Mouse (Mus musculus): ENCODE data around the gene 2010111I01Rik.

2010111I01Rik gene

DNA sequence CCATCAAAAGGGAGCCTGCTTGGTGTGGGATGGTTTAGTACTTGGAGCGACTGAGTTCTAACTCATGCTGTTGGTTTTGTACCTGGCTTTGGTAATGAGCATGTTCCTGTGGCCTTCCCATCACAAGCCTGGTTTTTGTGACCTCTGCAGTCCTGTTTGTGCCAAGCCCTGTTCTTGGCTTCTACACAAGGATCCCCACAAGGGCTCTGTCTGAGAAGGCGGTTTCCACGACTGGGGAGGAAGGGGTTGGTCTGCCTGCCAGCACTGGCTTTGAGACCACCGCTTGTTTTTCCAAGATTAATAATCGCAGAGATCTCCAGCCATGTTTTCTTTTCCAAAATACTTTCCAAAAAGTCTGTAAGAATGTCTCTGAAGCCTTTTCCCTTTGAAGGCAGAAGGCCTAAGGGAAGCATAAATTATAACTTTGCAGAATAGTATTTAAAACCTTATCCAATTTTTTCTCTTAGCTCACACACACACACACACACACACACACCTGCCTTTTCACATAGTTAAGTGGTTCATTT, 67.7 kb downstream of the 2010111I01Rik start:
- DNase-seq: no peak

DNA sequence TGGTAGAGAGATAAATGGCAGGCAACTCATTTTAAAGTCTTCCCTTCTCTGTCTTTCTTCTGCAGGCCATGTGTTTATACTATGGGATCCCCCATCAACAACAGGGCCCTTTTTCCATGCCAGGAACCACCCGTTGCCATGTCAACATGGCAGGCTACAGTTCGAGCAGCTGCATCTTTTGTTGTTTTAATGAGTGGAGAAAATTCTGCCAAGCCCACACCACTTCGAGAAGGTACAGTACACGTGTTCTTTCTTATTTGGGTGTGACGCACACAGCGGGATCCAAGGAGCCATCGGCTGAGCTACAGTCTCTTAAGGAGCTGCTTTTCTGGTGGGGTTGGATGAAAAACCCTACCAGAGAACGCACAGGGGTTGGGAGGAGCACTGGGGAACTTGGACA, 68.3 kb downstream of the 2010111I01Rik start:
- no peak for DNase-seq

DNA sequence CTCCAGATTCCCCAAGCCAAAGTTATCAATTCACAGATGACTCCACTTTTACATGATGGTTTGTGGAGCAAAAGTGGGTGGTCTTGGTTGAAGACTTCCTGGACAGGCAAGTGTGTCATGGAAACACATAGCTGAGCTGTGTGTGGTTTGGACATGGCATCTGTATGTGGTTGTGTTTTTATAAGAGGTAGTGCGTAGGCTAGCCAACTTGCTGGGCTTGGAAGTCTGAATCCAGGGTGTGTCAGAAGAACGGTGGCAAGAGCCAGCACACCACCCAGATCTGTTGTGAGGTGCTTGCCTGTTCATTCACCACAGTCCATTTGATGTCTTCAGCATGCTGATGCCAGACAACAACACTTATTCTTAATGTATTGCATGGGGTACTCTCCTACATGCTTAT, 68.7 kb downstream of the 2010111I01Rik start:
- no peak for DNase-seq

DNA sequence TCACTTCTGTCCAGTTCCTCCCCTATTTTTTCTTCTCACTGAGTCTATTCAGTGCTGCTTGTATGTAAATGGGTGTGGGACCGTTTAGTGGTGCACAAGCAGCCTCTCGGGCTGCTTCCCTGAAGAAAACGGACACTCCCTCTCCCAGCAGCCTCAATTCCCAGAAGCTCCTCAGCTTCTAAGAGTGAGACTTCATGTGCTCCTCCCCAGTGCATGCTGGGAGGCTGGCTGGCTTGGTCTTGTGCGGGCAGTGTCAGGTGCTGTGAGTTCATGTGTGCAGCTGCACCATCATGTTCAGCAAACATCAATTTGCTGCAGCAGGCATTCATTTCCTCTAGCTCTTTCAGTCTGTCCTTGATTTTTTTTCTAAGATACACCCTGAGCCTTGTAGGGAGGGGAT, 70.0 kb downstream of the 2010111I01Rik start:
- DNase-seq: no peak

DNA sequence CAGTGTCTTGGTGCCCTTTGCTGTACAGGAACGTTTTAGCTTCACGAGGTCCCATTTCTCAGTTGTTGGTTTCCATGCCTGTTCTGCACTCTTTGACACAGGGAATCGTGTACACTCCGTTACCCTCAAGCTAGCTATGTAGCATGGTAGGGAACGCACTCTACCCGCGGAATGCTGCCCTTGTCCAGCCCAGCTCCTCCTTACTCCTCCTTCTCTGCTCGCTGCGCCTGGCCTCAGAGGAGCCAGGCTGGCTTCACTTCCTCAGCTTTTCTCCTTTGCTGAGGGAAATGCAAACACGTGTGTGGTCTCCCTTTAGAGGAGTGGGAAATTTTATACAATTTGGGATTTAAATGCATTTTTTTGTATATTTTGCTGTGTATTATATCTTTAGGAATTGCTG, 73.2 kb downstream of the 2010111I01Rik start:
- DNase-seq: no peak

DNA sequence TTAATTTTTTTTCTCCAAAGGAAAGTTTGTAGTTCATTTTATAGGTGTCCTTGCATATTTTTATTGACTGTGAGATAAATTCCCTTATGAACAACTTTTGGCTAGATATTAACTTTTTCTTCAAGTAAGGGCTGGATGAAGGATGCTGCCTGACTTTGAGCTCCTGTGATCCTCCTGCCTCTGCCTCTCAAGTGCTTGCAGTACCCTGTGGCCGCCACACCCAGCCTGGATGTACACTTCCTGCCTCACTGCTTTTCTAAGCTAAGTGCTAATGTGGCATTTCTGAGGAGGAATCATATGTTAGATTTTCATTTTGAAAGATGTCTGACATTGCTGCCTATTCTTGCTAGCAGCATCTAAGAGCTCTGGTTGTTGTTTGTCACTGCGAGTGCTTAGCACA, 73.7 kb downstream of the 2010111I01Rik start:
- DNase-seq: no peak

DNA sequence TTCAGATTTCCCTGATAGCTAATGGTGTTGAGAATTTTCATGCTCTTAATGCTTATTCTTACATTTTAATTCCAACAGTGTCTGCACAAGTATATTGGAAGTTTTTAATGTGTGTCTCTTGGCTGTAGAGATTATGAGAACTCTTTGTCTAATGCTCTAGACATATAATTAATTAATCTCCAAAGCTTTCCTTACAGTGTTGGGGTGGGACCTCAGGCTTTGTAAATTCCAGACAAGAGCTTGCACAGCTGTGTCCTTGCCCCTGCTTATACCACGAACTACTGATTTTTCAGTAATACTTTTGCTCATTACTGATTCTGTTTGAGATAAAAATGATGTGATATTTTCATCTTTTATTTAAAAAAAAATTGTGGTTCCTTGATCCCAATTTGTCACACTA, 74.2 kb downstream of the 2010111I01Rik start:
- DNase-seq: no peak

DNA sequence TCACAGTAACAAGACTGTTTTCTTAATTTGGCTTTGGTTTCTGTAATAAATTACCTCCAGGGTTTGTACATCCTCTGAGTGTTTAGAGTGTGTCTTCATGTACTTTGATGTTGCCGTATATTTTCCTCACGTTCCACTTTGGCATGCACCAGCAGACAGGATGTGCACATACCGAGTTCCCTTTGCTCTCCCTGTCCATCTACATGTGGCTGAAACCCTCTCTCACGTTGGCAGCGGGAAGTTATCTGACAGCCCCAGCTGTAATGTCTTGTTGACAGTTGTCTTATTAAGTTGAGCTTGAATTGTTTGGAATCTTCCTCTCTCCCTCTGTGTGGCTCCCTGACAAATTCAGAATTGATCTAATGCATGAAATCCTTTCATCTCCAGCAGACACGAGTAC, 74.6 kb downstream of the 2010111I01Rik start:
- no peak for DNase-seq

DNA sequence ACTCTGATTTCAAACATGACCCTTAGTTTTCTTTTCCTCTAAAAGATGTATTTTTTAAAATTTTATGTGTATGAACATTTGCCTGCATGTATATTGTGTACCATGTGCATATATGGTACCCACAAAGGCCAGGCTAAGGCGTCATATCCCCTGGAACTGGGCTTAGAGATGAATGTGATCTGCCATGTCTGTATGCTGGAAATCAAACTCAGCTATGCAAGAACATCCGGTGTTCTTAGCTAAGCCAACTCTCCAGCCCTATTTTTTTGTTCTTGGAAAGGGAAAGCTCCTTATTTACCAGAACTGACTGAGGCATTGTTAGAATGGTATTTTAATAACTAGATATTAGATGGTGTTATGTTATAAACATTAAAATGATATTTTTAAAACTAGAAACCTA, 75.2 kb downstream of the 2010111I01Rik start:
- no peak for DNase-seq

DNA sequence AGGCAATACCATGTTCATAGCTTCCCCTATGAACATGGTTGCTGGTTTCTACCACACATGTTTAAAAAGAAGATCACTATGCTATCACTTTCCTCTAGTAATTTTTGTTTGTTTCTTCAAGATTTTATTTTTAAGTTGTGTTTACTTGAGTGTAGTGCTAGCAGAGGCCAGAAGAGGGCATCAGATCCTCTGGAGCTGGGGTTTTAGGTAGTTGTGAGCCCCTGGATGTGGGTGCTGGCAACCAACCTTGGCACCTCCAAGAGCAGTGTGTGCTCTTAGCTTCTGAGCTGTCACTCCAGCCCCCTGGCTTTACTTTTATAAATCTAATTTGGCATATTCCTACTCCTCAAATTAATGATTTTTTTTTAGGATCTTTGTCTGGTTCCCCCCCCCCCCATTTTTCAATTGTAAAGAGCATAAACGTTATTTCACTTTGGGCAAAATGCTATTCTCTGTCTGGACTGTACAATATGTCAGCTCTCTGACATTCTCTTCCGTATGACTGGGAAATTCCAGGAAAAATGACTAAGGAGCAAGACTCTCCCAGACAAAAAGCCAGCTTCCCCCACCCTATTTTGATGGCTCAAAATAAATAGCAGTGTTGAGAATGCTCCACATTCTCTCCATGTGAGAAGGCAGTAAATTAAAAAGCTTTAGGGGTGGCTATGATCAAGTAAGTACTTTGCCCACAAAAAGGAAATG, 81.0 kb downstream of the 2010111I01Rik start:
- DNase-seq: no peak

DNA sequence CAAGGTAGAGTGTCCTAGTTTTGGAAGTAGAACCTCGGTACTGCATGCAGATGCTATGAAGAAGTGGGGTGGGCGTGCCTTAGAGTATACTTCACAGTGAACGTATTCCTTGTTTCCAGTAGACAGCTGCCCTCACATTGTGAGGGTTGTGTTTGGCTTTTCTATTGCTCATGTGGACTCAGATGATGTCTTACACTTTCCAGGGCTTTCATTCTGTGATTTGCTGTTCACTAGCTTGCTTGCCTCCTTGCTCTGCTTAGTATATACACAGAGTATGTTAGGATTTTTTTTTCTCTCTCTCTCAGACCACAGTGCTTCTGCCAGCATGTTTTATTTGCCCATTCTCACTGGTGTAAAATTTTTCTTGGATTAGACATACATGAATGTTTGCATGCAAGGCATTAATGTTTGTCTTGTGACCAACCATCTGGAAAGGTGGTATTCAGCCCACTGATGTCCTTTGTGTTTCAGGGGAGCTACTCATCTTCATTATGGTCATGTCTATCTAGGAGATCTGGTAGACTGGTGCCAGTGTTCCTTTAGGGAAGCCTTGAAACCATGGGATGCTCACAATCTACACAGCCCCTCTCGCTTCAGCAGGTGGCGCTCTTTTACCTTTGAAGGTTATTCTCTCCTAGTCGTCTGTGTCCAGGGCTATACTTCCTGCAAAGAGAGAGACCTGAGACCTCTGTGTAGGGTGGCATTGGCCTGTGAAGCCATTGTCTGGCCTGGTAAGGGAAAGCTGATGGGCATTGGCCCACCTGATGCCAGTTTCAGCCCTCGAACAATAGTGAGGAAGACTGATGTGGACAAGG, 81.7 kb downstream of the 2010111I01Rik start:
- peak; percentile 70 to 80 for DNase-seq

DNA sequence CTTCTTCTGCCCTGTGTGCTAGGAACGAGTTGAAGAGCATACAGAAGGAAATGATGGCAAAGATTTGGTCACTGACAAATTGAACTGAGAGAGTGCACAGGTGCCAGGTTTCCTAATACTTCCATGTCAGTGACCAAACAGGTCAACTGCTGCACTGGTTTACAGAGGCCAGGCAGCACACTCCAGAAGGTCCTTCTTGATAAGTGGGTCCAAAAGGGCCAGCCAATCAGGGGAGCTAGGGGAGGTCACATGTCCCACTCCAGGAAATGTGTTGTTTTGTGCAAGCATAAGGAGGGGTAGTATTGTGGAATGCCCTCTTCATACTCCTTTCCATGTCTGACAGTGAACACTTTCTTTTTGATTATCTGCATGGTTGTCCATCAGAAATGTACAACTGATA, 99.0 kb downstream of the 2010111I01Rik start:
- DNase-seq: no peak

DNA sequence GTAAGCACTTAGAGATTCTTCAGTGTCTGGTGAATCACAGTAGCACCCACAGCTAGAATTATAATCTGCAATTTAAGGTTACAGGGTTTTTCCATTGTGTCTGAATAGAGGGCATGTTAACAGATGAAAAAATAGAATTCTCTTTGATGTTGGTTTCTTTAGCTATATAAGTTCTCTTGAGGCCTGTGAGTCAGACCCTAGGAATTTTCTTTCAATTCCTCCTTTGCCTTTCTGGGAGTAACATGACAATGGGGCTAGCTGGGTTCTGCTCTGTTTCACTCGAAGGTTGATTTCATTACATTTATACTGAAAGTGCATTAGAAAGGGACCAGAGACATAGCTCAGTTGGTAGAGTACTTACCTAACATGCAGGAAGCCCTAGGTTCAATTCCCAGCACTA, 101.9 kb downstream of the 2010111I01Rik start:
- DNase-seq: no peak

DNA sequence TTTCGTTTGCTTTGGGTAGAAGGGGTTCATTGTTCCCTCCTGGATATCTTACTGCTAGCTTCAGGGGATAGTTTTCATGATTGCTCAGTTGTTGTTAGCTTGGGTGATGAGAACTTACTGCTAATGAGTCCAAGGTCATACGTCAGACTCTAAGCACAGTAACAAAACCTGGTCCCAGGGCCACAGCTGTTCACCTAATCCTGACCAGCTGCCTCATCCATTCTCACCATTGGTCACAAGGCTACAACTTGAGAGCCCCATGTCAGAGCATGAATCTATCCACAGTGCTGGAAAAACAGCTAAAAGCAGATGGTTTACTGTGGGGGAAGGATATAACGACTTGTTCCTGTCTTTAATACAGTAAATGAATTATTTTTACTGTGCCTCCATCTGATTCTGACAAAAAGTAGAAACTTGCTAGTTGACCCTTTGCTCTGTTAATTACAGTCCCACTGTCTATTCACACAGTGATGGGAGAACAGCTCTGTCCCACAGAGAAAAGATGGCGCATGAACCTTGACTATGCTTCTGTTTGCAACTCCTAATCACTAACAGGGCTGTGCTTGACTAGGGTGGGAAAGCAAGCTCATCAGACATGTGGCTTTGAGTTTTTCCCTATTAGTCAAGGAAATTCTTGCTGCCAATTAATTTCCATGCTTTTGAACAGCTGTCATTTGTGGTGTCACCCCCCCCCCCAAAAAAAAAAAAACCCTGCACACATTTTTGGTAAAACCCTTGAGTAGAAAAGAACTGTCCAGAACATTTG, 103.9 kb downstream of the 2010111I01Rik start:
- no peak for DNase-seq

DNA sequence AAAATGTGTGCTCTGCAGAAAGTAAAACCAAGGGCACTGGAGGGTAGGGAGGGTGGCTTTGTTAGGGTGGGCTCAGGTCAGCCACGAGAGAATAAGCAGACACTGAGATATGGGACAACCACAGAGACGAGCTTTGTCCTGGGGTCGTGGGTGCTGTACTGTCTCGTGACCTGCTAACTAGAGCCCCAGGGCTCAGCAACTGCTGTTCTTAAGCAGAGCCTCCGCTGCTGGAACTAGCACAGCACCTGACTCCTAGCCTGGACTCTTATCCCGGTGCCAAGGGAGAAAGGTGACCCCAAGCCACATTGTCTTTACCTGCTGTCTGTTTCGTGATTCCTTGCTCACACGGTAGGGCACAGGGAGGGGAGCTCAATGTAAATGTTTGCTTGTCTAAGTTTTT, 107.2 kb downstream of the 2010111I01Rik start:
- DNase-seq: no peak

DNA sequence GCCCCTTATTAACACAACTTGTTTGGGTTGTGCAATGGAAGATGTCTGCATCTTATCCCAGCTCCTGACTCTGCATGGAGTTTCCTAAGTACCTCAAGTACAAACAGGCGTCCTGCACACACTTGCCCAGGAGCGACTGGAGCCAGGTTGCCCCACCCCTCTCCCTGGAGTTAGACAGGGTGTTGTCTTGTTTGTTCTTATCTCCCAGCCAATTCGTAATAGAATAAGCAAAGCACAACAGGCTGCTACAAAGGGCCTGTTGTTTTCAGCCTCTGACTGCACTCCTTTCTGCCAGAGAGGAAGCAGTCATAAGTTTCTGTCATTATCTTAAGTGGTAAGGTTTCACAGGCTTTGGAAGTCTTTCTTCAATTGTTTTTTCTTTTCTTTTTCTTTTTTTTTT, 107.7 kb downstream of the 2010111I01Rik start:
- no peak for DNase-seq

DNA sequence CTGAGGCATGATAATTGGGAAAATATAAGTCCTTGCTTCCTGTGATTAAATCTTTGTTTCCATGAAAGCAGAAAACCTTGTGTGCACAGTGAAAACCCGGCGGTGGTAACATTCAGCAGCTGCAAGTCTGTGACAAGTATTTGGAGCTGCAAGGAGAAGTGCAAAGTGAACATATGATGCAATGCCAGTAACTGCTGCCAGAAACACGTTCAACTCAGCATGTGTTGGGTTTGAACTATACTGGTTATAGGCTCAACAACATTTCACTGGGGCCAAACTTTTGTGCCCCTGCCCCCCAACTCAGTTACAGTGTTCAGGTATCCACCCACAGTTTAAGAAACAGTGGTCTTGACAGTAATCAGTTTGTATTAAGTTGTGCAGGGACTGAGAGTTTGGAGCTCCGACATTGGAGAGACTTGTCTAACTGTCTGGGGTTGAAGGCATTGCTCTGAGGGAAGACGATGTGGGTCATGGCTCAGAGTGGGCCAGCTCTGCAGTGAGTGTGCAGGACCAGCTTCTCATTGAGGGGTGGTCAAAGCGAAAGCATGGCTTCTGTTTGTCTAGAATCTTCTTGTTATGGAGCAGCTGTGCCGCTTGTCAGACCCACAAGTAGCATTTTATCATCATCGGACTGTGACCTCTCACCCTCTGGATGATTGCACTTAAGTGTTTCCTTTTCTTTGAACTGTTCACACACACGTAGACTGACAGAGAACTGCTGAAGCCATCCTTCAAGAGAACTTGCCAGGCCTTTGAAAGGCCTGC, 109.4 kb downstream of the 2010111I01Rik start:
- no peak for DNase-seq

DNA sequence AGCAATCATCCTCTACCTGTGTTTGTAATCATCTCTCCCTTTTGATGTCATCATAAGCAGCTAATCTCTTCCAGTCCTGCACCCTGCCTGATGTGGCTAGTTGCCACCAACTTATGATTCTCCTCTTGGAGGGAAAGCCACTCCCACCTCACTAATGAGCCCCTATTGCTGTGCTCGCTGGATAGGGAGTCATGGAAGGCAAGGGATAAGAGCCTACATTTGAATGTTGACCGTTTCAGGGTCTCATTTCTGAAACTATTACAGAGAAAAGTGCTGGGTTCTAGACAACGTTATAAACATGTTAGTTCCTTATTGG, 109.9 kb downstream of the 2010111I01Rik start:
- DNase-seq: no peak

DNA sequence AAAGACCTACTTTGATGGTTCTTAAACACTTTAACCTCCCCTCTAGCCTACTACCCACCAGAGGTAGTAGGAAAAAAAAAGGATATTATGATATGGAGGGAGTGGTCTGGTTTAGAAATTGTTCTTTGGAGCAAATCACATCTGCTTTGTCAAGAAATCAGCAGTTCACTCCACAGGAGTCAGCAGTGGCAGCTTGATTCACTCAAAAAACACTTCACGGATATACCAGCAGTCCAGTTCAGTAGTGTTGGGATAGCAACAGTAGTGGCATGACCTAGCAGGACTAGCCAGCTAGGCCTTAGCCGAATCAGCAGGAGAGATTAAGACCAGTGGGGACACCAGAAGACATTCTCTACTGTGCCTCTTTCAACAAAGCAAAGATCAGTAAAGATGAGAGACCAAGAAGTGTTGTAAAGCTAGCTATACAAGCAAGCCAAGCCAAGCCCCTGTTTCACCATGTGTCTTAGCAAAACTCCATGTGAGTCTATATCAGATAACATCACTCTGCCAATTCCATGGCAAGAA, 110.7 kb downstream of the 2010111I01Rik start:
- DNase-seq: no peak

DNA sequence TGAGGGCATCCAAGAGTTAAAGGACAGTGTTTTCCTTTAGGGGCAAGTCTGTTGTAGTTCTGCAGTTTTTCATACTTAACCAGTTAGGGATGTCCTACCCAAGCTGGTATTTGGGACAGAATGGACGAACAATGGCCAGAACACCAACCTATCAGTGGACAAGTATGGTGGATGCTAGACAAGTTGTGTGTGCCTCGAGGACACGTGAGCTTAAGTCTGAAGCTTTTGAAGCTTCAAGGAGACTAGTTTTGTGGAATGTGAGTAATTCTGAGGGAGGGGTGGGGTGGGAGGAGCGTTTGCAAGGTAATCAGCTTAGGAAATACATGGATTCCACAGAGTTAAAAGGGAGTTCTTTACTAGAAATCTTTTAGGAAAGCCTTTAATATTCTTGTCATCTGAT, 115.5 kb downstream of the 2010111I01Rik start:
- no peak for DNase-seq

DNA sequence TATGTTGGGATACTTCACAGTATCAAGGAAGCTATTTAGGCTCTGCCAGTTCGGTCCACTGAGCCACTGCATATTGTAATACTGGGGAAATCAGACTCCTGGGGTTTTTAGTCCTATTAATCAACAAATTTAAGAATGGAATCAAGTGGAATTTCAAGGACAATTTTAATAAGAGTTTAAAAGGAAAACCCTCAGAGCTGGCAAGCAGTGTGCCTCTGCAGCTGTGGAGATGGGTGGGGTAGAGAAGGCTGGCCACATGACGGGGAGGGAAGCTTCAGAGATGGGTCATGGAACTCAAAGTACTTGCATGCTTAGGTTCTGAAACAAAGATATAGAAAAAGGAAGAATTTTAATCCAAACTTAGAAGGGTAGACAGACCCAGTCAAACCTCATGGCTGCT, 116.1 kb downstream of the 2010111I01Rik start:
- no peak for DNase-seq

DNA sequence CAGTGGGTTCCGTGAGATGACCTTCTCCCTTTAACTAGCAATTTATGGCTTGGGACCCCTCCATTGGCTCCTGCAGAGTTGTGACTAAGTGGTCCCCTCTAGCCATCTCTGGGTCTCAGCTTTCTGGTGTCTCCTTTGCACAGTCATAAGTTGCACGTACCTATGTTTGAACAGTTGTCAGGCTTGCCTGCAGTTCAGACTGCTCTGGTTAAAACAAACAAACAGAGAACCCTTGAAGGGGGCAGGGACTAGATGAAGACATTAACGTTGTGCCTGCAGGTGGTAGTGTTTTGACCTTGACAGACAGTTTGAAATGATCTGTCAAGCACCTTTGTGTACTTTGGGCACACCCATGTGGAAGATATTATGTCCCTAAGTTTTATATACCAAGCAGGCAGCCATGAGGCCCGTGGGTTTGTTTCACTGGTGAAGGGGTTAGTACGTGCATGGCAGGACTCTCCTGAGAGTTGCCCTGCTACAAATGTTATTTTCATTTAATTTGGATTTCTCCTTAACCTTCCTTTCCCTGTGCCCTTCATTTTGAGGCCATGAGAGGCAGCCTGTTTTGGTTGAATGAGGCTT, 118.0 kb downstream of the 2010111I01Rik start:
- no peak for DNase-seq
